Comparison of ENCODE assay signal across 8 mouse cellular contexts in the genomic region with DNA sequence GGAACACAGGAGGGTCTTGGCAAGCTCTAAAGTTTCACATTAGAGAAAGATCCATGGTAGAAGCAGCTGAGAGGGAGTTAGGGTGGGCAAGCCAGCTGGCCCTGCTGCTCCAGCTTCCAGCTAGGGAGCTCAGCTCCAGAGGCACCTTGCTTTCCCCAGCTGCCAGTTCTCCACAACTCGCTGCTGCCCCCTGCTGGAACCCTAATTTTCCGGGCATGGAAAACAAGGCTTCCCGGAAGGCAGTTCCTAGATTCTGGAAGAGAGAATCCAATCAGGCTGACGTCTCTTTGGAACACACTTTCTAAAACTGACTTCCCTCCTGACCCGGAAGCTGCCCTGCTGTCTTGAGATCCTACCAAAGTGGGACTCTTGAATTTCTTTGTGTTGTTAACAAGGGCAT. TPM values are rescaled to one million over a fixed set of nuclear protein-coding genes. Genes with fewer than 3 reads are reported as not detected.
A peak's percentile ranks its signal among the peaks of the same experiment; 100 is the strongest.
DNase-seq lines count a peak whose midpoint lies in the region; ATAC-seq lines count a peak whose summit lies in the region.

No protein-coding gene starts in this region.

- DNase-seq in 416B (ENCODE audit: low read depth): peak; percentile 73
- DNase-seq in MN1 (ENCODE audit: low spot score): peak; percentile 83
- DNase-seq in cerebellum, postnatal 10 days: peak; percentile 98 to 99
- DNase-seq in frontal cortex, postnatal 36 days (ENCODE audit: low spot score in 2 of 2): peak; percentile 90 to 96
- peak; percentile 90 for DNase-seq in kidney, postnatal 14 days
- peak; percentile 69 for DNase-seq in liver, embryonic 13.5 days
- DNase-seq in retina, adult 2 months (ENCODE audit: low read depth, low spot score): peak; percentile 67
- DNase-seq in thymus, postnatal 25 days: peak; percentile 82

- no peak overlapping the region for H3K4me3 ChIP-seq in liver, embryonic 13.5 days (replicated peaks)

- no peak overlapping the region for H3K27ac ChIP-seq in liver, embryonic 13.5 days

- no peak overlapping the region for H3K9ac ChIP-seq in liver, embryonic 13.5 days

- WGBS in liver, embryonic 13.5 days (ENCODE audit: insufficient replicate concordance): 7% methylated on average over 5 of the region's 5 CpGs

- peaks cover 10% of the 10 kb centered on the region; the same call in 1 of the 2 replicates for H3K27me3 ChIP-seq in liver, embryonic 13.5 days

- H3K4me1 ChIP-seq in liver, embryonic 13.5 days (replicated peaks): peaks cover 39% of the 10 kb centered on the region

- 0 out of 2 replicates have a peak, but pooled peaks cover 3% of the 10 kb centered on the region for H3K36me3 ChIP-seq in liver, embryonic 13.5 days

- no peaks in the 10 kb centered on the region for H3K9me3 ChIP-seq in liver, embryonic 13.5 days (replicated peaks)

- no peak for ATAC-seq in liver, embryonic 13.5 days (ENCODE audit: low read depth)

- H3K4me2 ChIP-seq in liver, embryonic 13.5 days: no peak overlapping the region

RNA-seq across cellular contexts. Expression of a gene that starts 13.4 kb away (rescaled TPM):
- polyA plus RNA-seq in liver, embryonic 13.5 days (2015; fragmentation: Nextera tagmentation; extraction: Ambion mirVana): 25.5 and 26.6 TPM in 2 replicates

RNA-seq across cellular contexts. Expression of a gene that starts 17.9 kb away (rescaled TPM):
- 28.5 and 32.8 TPM in 2 replicates for polyA plus RNA-seq in liver, embryonic 13.5 days (2015; fragmentation: Nextera tagmentation; extraction: Ambion mirVana)

RNA-seq across cellular contexts. Expression of a gene that starts 52.0 kb away (rescaled TPM):
- polyA plus RNA-seq in liver, embryonic 13.5 days (2015; fragmentation: Nextera tagmentation; extraction: Ambion mirVana): 52.8 and 64.0 TPM in 2 replicates
